ENCODE assay signal across 7 mouse cellular contexts in genomic region chr12:33035719-33036521, GRCm38 (mm10). TPM values are rescaled to one million over a fixed set of nuclear protein-coding genes. Genes with fewer than 3 reads are reported as not detected.
DNase-seq lines count a peak whose midpoint lies in the region; ATAC-seq and TF ChIP-seq lines count a peak whose summit lies in the region.

No protein-coding gene starts in this region.

- intact Hi-C loops in left cerebral cortex, adult 2 months (cut with DNase I): loop anchor here (5.0 kb wide), 1 partner anchor 1084 kb away; the partner anchor contains the start of gene Hbp1

- no peak overlapping the region for H3K4me3 ChIP-seq in hindbrain, embryonic 13.5 days
- H3K4me3 ChIP-seq in left cerebral cortex, adult 2 months: no peak overlapping the region
- H3K4me3 ChIP-seq in midbrain, embryonic 12.5 days: no peak overlapping the region
- H3K4me3 ChIP-seq in stomach, postnatal 0 days (ENCODE audit: low read depth, low read length): peak overlapping the region; percentile 6; the same call in 1 of the 2 replicates

- H3K9ac ChIP-seq in hindbrain, embryonic 13.5 days: peak overlapping the region; percentile 55; the same call in 1 of the 2 replicates
- peak overlapping the region; percentile 13; the same call in 1 of the 2 replicates for H3K9ac ChIP-seq in midbrain, embryonic 12.5 days (replicated peaks)
- no peak overlapping the region for H3K9ac ChIP-seq in stomach, postnatal 0 days (ENCODE audit: low read length)

- peak overlapping the region; percentile 40 for H3K4me2 ChIP-seq in hindbrain, embryonic 13.5 days
- H3K4me2 ChIP-seq in midbrain, embryonic 12.5 days (replicated peaks): peak overlapping the region; percentile 34
- peak overlapping the region; percentile 36 for H3K4me2 ChIP-seq in stomach, postnatal 0 days (replicated peaks; ENCODE audit: low read depth)

- no peak for TF ChIP-seq CTCF in brain, embryonic 14.5 days (IDR thresholded peaks at IDR 0.05; ENCODE audit: borderline replicate concordance, extremely low read depth, insufficient read depth, insufficient read length)
- TF ChIP-seq CTCF in left cerebral cortex, adult 2 months (IDR thresholded peaks at IDR 0.05): no peak
- TF ChIP-seq CTCF in stomach, postnatal 0 days (IDR thresholded peaks at IDR 0.05; ENCODE audit: low read depth): no peak

- H3K36me3 ChIP-seq in hindbrain, embryonic 13.5 days: no peaks in the 10 kb centered on the region
- no peaks in the 10 kb centered on the region for H3K36me3 ChIP-seq in midbrain, embryonic 12.5 days
- H3K36me3 ChIP-seq in stomach, postnatal 0 days (ENCODE audit: control insufficient read depth, insufficient read depth, low read length): no peaks in the 10 kb centered on the region

- peaks cover 37% of the 10 kb centered on the region for H3K4me1 ChIP-seq in hindbrain, embryonic 13.5 days (replicated peaks)
- peaks cover 20% of the 10 kb centered on the region for H3K4me1 ChIP-seq in midbrain, embryonic 12.5 days
- 0 out of 2 replicates have a peak, but pooled peaks cover 2% of the 10 kb centered on the region for H3K4me1 ChIP-seq in stomach, postnatal 0 days (replicated peaks; ENCODE audit: control insufficient read depth, insufficient read depth)

- H3K9me3 ChIP-seq in hindbrain, embryonic 13.5 days: no peaks in the 10 kb centered on the region
- H3K9me3 ChIP-seq in midbrain, embryonic 12.5 days: no peaks in the 10 kb centered on the region
- H3K9me3 ChIP-seq in stomach, postnatal 0 days (ENCODE audit: control insufficient read depth, low read length): no peaks in the 10 kb centered on the region

- peak overlapping the region; percentile 82 for H3K27ac ChIP-seq in hindbrain, embryonic 13.5 days
- no peak overlapping the region for H3K27ac ChIP-seq in left cerebral cortex, adult 2 months
- peak overlapping the region; percentile 55 for H3K27ac ChIP-seq in midbrain, embryonic 12.5 days (replicated peaks)
- H3K27ac ChIP-seq in stomach, postnatal 0 days (replicated peaks): no peak overlapping the region

- WGBS in hindbrain, embryonic 13.5 days: 18% methylated on average over 21 of the region's 21 CpGs
- 20% methylated on average over 21 of the region's 21 CpGs for WGBS in midbrain, embryonic 12.5 days
- WGBS in stomach, postnatal 0 days: 18% methylated on average over 21 of the region's 21 CpGs

- H3K27me3 ChIP-seq in hindbrain, embryonic 13.5 days: peaks cover 17% of the 10 kb centered on the region; the same call in 1 of the 2 replicates
- peaks cover 29% of the 10 kb centered on the region for H3K27me3 ChIP-seq in midbrain, embryonic 12.5 days
- H3K27me3 ChIP-seq in stomach, postnatal 0 days (ENCODE audit: control insufficient read depth, insufficient read depth, low read length): no peaks in the 10 kb centered on the region

- TF ChIP-seq EP300 in stomach, postnatal 0 days (optimal IDR thresholded peaks at IDR 0.05): no peak

- DNase-seq in ES-CJ7 (ENCODE audit: low read depth, low spot score): peak; percentile 62
- peak; percentile 99 for DNase-seq in brain, embryonic 14.5 days (ENCODE audit: low read depth)
- DNase-seq in frontal cortex, postnatal 14 days (ENCODE audit: low spot score in 2 of 2): peak; percentile 80 to 82
- DNase-seq in left cerebral cortex, adult 2 months (ENCODE audit: extremely low spot score in 1 of 2, low spot score in 2 of 2): peak; percentile 72 to 79
- DNase-seq in stomach, postnatal 0 days (ENCODE audit: low spot score): peak; percentile 42

- ATAC-seq in hindbrain, embryonic 13.5 days (ENCODE audit: low FRiP score): peak; percentile 91
- peak; percentile 89 for ATAC-seq in midbrain, embryonic 12.5 days (ENCODE audit: low FRiP score, low read depth)
- peak; percentile 44; the same call in 1 of the 2 replicates for ATAC-seq in stomach, postnatal 0 days (ENCODE audit: low FRiP score, low TSS enrichment)

- TF ChIP-seq POLR2A in brain, embryonic 14.5 days (IDR thresholded peaks at IDR 0.05; ENCODE audit: borderline replicate concordance, extremely low read depth, insufficient read depth, insufficient read length, poor library complexity, severe bottlenecking): no peak

RNA-seq across cellular contexts. Expression of gene Cdhr3, which starts 56.8 kb away (rescaled TPM):
- 0.29 and 0.36 TPM in 2 replicates for polyA plus RNA-seq in brain, embryonic 14.5 days (2012; rRNA removed)
- 0.25 and 0.26 TPM in 2 replicates for polyA plus RNA-seq in hindbrain, embryonic 13.5 days (2015; fragmentation: Nextera tagmentation; extraction: Ambion mirVana)
- 1 to 10 TPM; 1.4 to 2.4 TPM for total RNA-seq in left cerebral cortex, adult 2 months (2021)
- polyA plus RNA-seq in midbrain, embryonic 12.5 days (2016; fragmentation: Nextera tagmentation; extraction: Ambion mirVana): 0.08 TPM in 1 of 2 replicates, not detected in the other
- polyA plus RNA-seq in stomach, postnatal 0 days (2015; fragmentation: Nextera tagmentation; extraction: Ambion mirVana): 0.05 and 0.07 TPM in 2 replicates

Comparison
In these comparisons a context has a peak if more than half of its experiments do, and no peak if none do; other contexts are left out.
1. DNase-seq: peak in every context shown above with its lines; median percentile 99 in brain, embryonic 14.5 days; 81 in frontal cortex, postnatal 14 days; 76 in left cerebral cortex, adult 2 months; 62 in ES-CJ7; 42 in stomach, postnatal 0 days.
2. H3K27ac ChIP-seq: peak in hindbrain, embryonic 13.5 days (single experiment) and midbrain, embryonic 12.5 days (single experiment); none in left cerebral cortex, adult 2 months (single experiment) and stomach, postnatal 0 days (single experiment).
3. Peak in every context shown above with its lines, with median percentiles within 50 percentile points of each other: ATAC-seq and H3K4me2 ChIP-seq.